Mouse (Mus musculus) bone marrow macrophage, adult 2 months (primary cell): ENCODE measurements around the gene Kars.

Experiments
- CTCF ChIP-seq: IDR thresholded peaks from 2 replicates; pipeline ENCODE4 v1.5.1; 2012; ENCODE audit warnings: low read depth, mild to moderate bottlenecking, low read length, moderate library complexity
- POLR2A ChIP-seq: IDR thresholded peaks from 2 replicates; pipeline ENCODE4 v1.6.1; 2012; ENCODE audit warnings: mild to moderate bottlenecking, low read depth, low read length, borderline replicate concordance

DNA sequence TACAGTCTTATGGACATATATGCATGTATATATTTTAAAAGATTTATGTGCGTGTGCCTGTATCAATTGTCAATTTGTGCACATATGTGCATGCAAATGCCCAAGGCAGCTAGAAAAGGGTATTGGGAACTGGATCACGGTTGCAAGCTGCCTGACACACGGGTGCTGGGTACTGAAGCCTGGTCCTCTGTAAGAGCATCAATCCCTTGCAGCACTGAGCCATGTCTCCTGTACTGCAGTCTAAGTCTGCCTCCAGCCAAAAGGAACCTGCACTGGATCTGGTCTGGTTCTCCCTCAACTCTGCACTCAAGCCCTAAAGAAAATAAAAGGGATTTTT, 18.5 kb downstream of the Kars start:
- no peak for TF ChIP-seq CTCF
- TF ChIP-seq POLR2A = no peak
